ENCODE assay signal across 18 mouse cellular contexts in genomic region chr5:30127921-30128597, GRCm38 (mm10). TPM values are rescaled to one million over a fixed set of nuclear protein-coding genes. Genes with fewer than 3 reads are reported as not detected.
"Had no signal": no experiment of that assay in that cellular context is flagged by ENCODE, and none has a peak within 500 bp of the region (broad histone marks: within the 10 kb centered on the region; RNA-seq: fewer than 3 reads in every experiment).

No protein-coding gene starts in this region.

- H3K4me1 ChIP-seq: limb, embryonic 12.5 days; liver, embryonic 13.5 days; neural tube, embryonic 12.5 days had no signal

- DNase-seq: kidney, adult 8-10 months; kidney, postnatal 25 days; liver; liver, embryonic 13.5 days; lung, adult 18-20 months; midbrain, embryonic 14.5 days; spleen, adult 18-20 months; thymus, postnatal 4 days had no signal

- H3K9ac ChIP-seq: limb, embryonic 12.5 days; liver, embryonic 13.5 days; neural tube, embryonic 12.5 days had no signal

- H3K4me3 ChIP-seq: limb, embryonic 12.5 days; liver, embryonic 13.5 days; neural tube, embryonic 12.5 days had no signal

- H3K27me3 ChIP-seq: limb, embryonic 12.5 days; liver, embryonic 13.5 days; neural tube, embryonic 12.5 days had no signal

- H3K9me3 ChIP-seq: limb, embryonic 12.5 days; liver, embryonic 13.5 days; neural tube, embryonic 12.5 days had no signal

- H3K27ac ChIP-seq: limb, embryonic 12.5 days; liver, embryonic 13.5 days; neural tube, embryonic 12.5 days had no signal

RNA-seq across cellular contexts. Expression of gene 3110082J24Rik, which starts 22.2 kb away (rescaled TPM):
- total RNA-seq: megakaryocyte progenitor cell, adult 5-6 weeks; monocyte, adult 5-6 weeks; neutrophil, adult 5-6 weeks had no signal
- polyA plus RNA-seq: intestine, postnatal 0 days; kidney, embryonic 16.5 days; limb, embryonic 12.5 days; liver, embryonic 13.5 days; lung, embryonic 16.5 days; stomach, embryonic 14.5 days; testis, adult 2 months had no signal

RNA-seq across cellular contexts. Expression of gene Garem2, which starts 23.1 kb away (rescaled TPM):
- total RNA-seq: megakaryocyte progenitor cell, adult 5-6 weeks; monocyte, adult 5-6 weeks; neutrophil, adult 5-6 weeks had no signal
